Mouse (Mus musculus): ENCODE data around the gene Gm6526.

DNA sequence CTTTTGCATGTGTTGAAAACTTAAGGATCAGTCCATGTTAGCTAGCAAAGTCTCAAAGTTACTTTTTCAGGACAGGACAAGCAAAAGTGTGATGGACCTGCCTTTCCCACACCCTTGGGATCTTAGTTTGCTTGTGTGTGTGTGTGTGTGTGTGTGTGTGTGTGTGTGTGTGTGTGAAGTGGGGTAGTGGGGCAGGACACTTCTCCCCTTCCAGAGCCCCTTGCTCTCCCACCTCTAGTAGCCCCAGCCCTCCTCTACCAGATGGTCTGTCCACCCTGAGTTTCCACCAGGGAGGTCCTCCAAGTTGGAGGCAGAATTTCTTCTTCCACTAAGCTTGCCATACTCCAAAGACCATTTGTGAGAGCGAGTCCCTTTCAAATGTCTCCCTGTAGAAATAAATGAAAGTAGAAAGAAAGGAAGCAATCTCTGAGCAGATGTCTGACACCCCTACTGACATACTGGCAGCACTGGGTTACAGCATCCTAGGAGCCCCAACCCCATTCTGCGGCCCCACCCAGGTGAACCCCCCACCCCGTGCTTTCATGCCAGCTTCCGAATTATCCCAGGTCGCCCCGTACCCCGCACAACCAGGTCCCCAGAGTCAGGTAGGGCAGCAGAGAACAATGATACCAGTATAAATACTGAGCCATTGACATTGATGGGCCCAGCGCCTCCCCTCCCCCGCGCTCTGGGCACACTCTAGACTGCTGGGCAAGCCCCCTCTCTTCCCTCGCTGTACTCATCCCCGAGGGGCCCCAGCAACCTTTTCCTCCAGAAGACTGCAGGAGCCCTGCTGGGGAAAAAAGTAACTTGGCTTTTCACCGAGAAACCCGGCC lies 48.6 kb downstream of the Gm6526 start:
- no peak for TF ChIP-seq MEF2A (IDR thresholded peaks at IDR 0.05; ENCODE audit: extremely low read depth, insufficient replicate concordance, low read depth, low read length, poor library complexity, severe bottlenecking)
- TF ChIP-seq JUND (IDR thresholded peaks at IDR 0.05; ENCODE audit: low read depth, low read length), result no peak
- TF ChIP-seq ETS1 (IDR thresholded peaks at IDR 0.05; ENCODE audit: low read depth, low read length), result no peak
- no peak for TF ChIP-seq USF1 (IDR thresholded peaks at IDR 0.05; ENCODE audit: low read depth, low read length)
- no peak for TF ChIP-seq MXI1 (IDR thresholded peaks at IDR 0.05; ENCODE audit: low read depth, low read length)
- TF ChIP-seq CTCF (IDR thresholded peaks at IDR 0.05 in 2 of 3, conservative IDR thresholded peaks at IDR 0.05 in 1 of 3; ENCODE audit: control insufficient read depth in 1 of 3, insufficient read depth in 1 of 3, low read depth in 2 of 3, low read length in 3 of 3, poor library complexity in 1 of 3, severe bottlenecking in 1 of 3), result no peak
- TF ChIP-seq MAX (IDR thresholded peaks at IDR 0.05; ENCODE audit: low read length), result no peak
- TF ChIP-seq TAL1 (IDR thresholded peaks at IDR 0.05; ENCODE audit: low read length), result no peak
- TF ChIP-seq MAFK (IDR thresholded peaks at IDR 0.05; ENCODE audit: borderline replicate concordance, low read depth, low read length), result no peak
- no peak for TF ChIP-seq CHD1 (IDR thresholded peaks at IDR 0.05; ENCODE audit: low read depth, low read length)
- no peak for TF ChIP-seq POLR2A (IDR thresholded peaks at IDR 0.05; ENCODE audit: control insufficient read depth in 1 of 2, insufficient read depth in 1 of 2, low read depth in 1 of 2, low read length in 2 of 2, poor library complexity in 1 of 2)
- no peak for TF ChIP-seq GATA1 (IDR thresholded peaks at IDR 0.05; ENCODE audit: low read depth, low read length)
- TF ChIP-seq ZNF384 (IDR thresholded peaks at IDR 0.05; ENCODE audit: low read depth, low read length), result no peak
- no peak for TF ChIP-seq EP300 (IDR thresholded peaks at IDR 0.05; ENCODE audit: low read depth in 1 of 2, low read length in 2 of 2)

Measured in MEL (cell line).